16 mouse cellular contexts compared by ENCODE assay signal in the genomic region with DNA sequence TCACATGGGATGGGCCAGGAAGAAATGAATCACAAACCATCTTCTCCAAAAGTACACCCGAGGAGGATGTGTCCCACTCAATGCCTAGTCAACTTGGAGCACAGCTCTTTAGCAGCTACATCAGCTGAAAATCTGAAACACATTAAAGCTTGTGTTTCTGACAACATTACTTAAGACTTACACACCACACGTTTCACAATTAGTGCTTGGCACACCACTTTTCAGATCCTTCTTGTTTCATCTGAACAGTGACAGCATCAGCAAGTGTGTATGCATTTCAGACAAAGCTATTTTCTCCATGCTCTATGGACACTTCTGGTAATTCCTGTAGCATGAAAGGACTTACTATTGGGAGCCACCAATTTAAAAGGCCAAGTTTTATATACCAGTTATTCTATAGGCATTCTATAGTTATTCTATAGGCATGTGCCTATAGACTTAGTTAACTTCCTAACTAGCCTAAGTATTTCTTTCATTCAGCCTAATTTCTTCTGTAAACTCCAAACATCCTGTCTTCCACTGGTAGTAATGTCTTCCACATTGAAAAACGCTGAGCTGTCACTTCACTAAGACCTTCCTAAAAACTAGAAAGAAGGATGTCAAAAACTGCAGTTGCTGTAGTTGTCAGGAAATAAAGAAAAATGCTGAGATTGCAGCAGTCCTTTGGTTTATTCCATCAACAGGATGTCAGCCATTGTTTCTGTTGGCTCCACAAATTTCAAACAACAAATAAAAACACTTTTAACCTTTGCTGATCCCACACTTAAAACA. TPM values are rescaled to one million over a fixed set of nuclear protein-coding genes. Genes with fewer than 3 reads are reported as not detected.
DNase-seq lines count a peak whose midpoint lies in the region; ATAC-seq and TF ChIP-seq lines count a peak whose summit lies in the region.
"Had no signal": no experiment of that assay in that cellular context is flagged by ENCODE, and none has a peak within 500 bp of the region (broad histone marks: within the 10 kb centered on the region; RNA-seq: fewer than 3 reads in every experiment).

No protein-coding gene starts in this region.

- H3K9ac ChIP-seq in intestine, postnatal 0 days (ENCODE audit: low read depth, low read length) = no peak overlapping the region
- no peak overlapping the region for H3K9ac ChIP-seq in intestine, embryonic 15.5 days
- H3K9ac ChIP-seq in ES-E14 (ENCODE audit: insufficient read depth, low read depth, low read length, poor library complexity, severe bottlenecking) = no peak overlapping the region
- H3K9ac ChIP-seq: embryonic facial prominence, embryonic 13.5 days; forebrain, postnatal 0 days; stomach, embryonic 15.5 days had no signal

- TF ChIP-seq POLR2A in myocyte (IDR thresholded peaks at IDR 0.05; ENCODE audit: insufficient read length, low read depth) = no peak

- peaks cover 3% of the 10 kb centered on the region; the same call in 1 of the 2 replicates for H3K4me1 ChIP-seq in intestine, postnatal 0 days (replicated peaks; ENCODE audit: control insufficient read depth, insufficient read depth, low read length)
- H3K4me1 ChIP-seq in intestine, embryonic 15.5 days (replicated peaks) = peaks cover 10% of the 10 kb centered on the region
- H3K4me1 ChIP-seq in ES-E14 (ENCODE audit: control insufficient read depth in 2 of 2, insufficient read depth in 2 of 2, low read length in 2 of 2, poor library complexity in 1 of 2) = peaks cover 2 to 4% of the 10 kb centered on the region in 2 experiments; a peak in 1 of 4 replicates
- H3K4me1 ChIP-seq in brown adipose tissue, adult 24 weeks (ENCODE audit: control insufficient read depth, insufficient read depth, insufficient read length, low read length) = peaks cover 17% of the 10 kb centered on the region
- H3K4me1 ChIP-seq: limb, embryonic 10.5 days had no signal

- H3K9me3 ChIP-seq in intestine, postnatal 0 days (ENCODE audit: control insufficient read depth) = no peaks in the 10 kb centered on the region
- no peaks in the 10 kb centered on the region for H3K9me3 ChIP-seq in intestine, embryonic 15.5 days
- no peaks in the 10 kb centered on the region for H3K9me3 ChIP-seq in ES-E14 (ENCODE audit: control insufficient read depth, insufficient read depth, low read depth, low read length)
- H3K9me3 ChIP-seq: embryonic facial prominence, embryonic 13.5 days; G1E; limb, embryonic 10.5 days; stomach, embryonic 15.5 days had no signal

- no peak for ATAC-seq in intestine, postnatal 0 days
- ATAC-seq in intestine, embryonic 15.5 days = no peak
- ATAC-seq: forebrain, postnatal 0 days had no signal

- H3K27ac ChIP-seq in intestine, postnatal 0 days (ENCODE audit: low read depth, low read length) = peak overlapping the region; percentile 2; the same call in 1 of the 2 replicates
- H3K27ac ChIP-seq in intestine, embryonic 15.5 days = no peak overlapping the region
- no peak overlapping the region for H3K27ac ChIP-seq in ES-E14 (ENCODE audit: insufficient read depth, low read depth, low read length, poor library complexity, severe bottlenecking)
- H3K27ac ChIP-seq in brown adipose tissue, adult 24 weeks (replicated peaks; ENCODE audit: low read depth, low read length) = peak overlapping the region; percentile 75
- H3K27ac ChIP-seq: embryonic facial prominence, embryonic 13.5 days; limb, embryonic 10.5 days; stomach, embryonic 15.5 days had no signal

- WGBS in intestine, postnatal 0 days = 45% methylated on average over 3 of the region's 3 CpGs
- WGBS in intestine, embryonic 15.5 days = 67% methylated on average over 3 of the region's 3 CpGs

- H3K27me3 ChIP-seq in intestine, postnatal 0 days (replicated peaks; ENCODE audit: control insufficient read depth, insufficient read depth, low read length) = no peaks in the 10 kb centered on the region
- no peaks in the 10 kb centered on the region for H3K27me3 ChIP-seq in intestine, embryonic 15.5 days (replicated peaks)
- H3K27me3 ChIP-seq in myocyte (ENCODE audit: control insufficient read depth, insufficient read depth, insufficient read length) = no peaks in the 10 kb centered on the region
- H3K27me3 ChIP-seq: embryonic facial prominence, embryonic 13.5 days; stomach, embryonic 15.5 days had no signal

- no peak for TF ChIP-seq CTCF in intestine, postnatal 0 days (IDR thresholded peaks at IDR 0.05; ENCODE audit: low read depth)

- in situ Hi-C loops in ES-E14 (cut with MboI; ENCODE audit: low sequenced_read_pairs in 2 of 2, unreplicated experiment in 2 of 2) = no loop called here

- H3K36me3 ChIP-seq in intestine, postnatal 0 days (ENCODE audit: control insufficient read depth, insufficient read depth) = 0 out of 2 replicates have a peak, but pooled peaks cover 4% of the 10 kb centered on the region
- no peaks in the 10 kb centered on the region for H3K36me3 ChIP-seq in intestine, embryonic 15.5 days
- H3K36me3 ChIP-seq in ES-E14 (ENCODE audit: control insufficient read depth, insufficient read depth, low read length, poor library complexity, severe bottlenecking) (no peaks in the 10 kb centered on the region), myocyte (ENCODE audit: control insufficient read depth, insufficient read depth) (peaks cover 7% of the 10 kb centered on the region)
- H3K36me3 ChIP-seq: embryonic facial prominence, embryonic 13.5 days; stomach, embryonic 15.5 days had no signal

- no peak overlapping the region; the same call in 1 of the 2 replicates for H3K4me2 ChIP-seq in intestine, postnatal 0 days (replicated peaks; ENCODE audit: low read depth)
- no peak overlapping the region for H3K4me2 ChIP-seq in intestine, embryonic 15.5 days (replicated peaks)
- peak overlapping the region; percentile 15 for H3K4me2 ChIP-seq in myocyte (ENCODE audit: low read depth)
- H3K4me2 ChIP-seq: embryonic facial prominence, embryonic 13.5 days; stomach, embryonic 15.5 days had no signal

- no peak for DNase-seq in ES-E14 (ENCODE audit: low read depth, low spot score)
- no peak for DNase-seq in embryo, embryonic 11 days
- no peak for DNase-seq in ovary, postnatal 36 days (ENCODE audit: low spot score)
- DNase-seq: cerebellum, adult 9-11 months; forebrain, postnatal 0 days; kidney, adult 11 months; lung, postnatal 36 days; right cerebral cortex, postnatal 25 days had no signal

- H3K4me3 ChIP-seq in intestine, postnatal 0 days (ENCODE audit: low read depth, low read length) = no peak overlapping the region
- H3K4me3 ChIP-seq in intestine, embryonic 15.5 days (replicated peaks) = no peak overlapping the region
- no peak overlapping the region for H3K4me3 ChIP-seq in ES-E14 (ENCODE audit: insufficient read depth in 1 of 2, low read depth in 1 of 2, low read length in 2 of 2, poor library complexity in 1 of 2, severe bottlenecking in 1 of 2)
- no peak overlapping the region for H3K4me3 ChIP-seq in brown adipose tissue, adult 24 weeks (ENCODE audit: insufficient read depth, low read depth, low read length)
- H3K4me3 ChIP-seq in myocyte = no peak overlapping the region
- H3K4me3 ChIP-seq: embryonic facial prominence, embryonic 13.5 days; limb, embryonic 10.5 days; stomach, embryonic 15.5 days had no signal

- peaks cover 100% of the 10 kb centered on the region for H3K79me2 ChIP-seq in myocyte (ENCODE audit: control insufficient read depth, insufficient read depth)

- H3ac ChIP-seq in myocyte (ENCODE audit: control insufficient read depth, insufficient read length) = no peak overlapping the region

TF ChIP-seq in ES-E14, 5 proteins besides CTCF, POLR2A, EP300 and RAD21:
- no peak for TF ChIP-seq CHD2 (IDR thresholded peaks at IDR 0.05; ENCODE audit: low read depth, low read length)
- no peak for TF ChIP-seq HCFC1 (IDR thresholded peaks at IDR 0.05; ENCODE audit: borderline replicate concordance, insufficient read depth, low read length)
- TF ChIP-seq ZC3H11A (IDR thresholded peaks at IDR 0.05; ENCODE audit: borderline replicate concordance, low read depth, low read length) = no peak
- peak; percentile 72 for TF ChIP-seq MAFK (IDR thresholded peaks at IDR 0.05; ENCODE audit: insufficient read depth, low read depth, low read length)
- no peak for TF ChIP-seq ZNF384 (IDR thresholded peaks at IDR 0.05; ENCODE audit: low read depth, low read length)

TF ChIP-seq in myocyte, 11 proteins besides CTCF, POLR2A, EP300 and RAD21:
- TF ChIP-seq MYOD1 (IDR thresholded peaks at IDR 0.05; ENCODE audit: control insufficient read depth in 1 of 3, insufficient read length in 2 of 3, low read depth in 2 of 3) = no peak
- TF ChIP-seq E2F4 (IDR thresholded peaks at IDR 0.05; ENCODE audit: insufficient read depth) = no peak
- TF ChIP-seq POLR2AphosphoS2 (IDR thresholded peaks at IDR 0.05; ENCODE audit: insufficient read length, low read depth) = no peak
- no peak for TF ChIP-seq USF1 (IDR thresholded peaks at IDR 0.05; ENCODE audit: low read depth)
- no peak for TF ChIP-seq MAX (IDR thresholded peaks at IDR 0.05; ENCODE audit: low read depth)
- TF ChIP-seq CEBPB (IDR thresholded peaks at IDR 0.05; ENCODE audit: insufficient read depth, poor library complexity, severe bottlenecking) = no peak
- TF ChIP-seq MYOG (IDR thresholded peaks at IDR 0.05; ENCODE audit: control insufficient read depth in 1 of 3, insufficient read depth in 1 of 3, insufficient read length in 2 of 3, low read depth in 2 of 3) = no peak
- TF ChIP-seq REST (IDR thresholded peaks at IDR 0.05; ENCODE audit: insufficient read depth, insufficient read length) = no peak
- no peak for TF ChIP-seq SRF (IDR thresholded peaks at IDR 0.05; ENCODE audit: control insufficient read depth, insufficient read length, low read depth)
- no peak for TF ChIP-seq TCF3 (IDR thresholded peaks at IDR 0.05; ENCODE audit: insufficient read length, low read depth)
- no peak for TF ChIP-seq TCF12 (IDR thresholded peaks at IDR 0.05; ENCODE audit: insufficient read depth, poor library complexity, severe bottlenecking)

RNA-seq across cellular contexts. Expression of a gene that starts 11.5 kb away (rescaled TPM):
- polyA plus RNA-seq in intestine, postnatal 0 days (2015; fragmentation: Nextera tagmentation; extraction: Ambion mirVana) = 87.3 and 95.2 TPM in 2 replicates
- polyA plus RNA-seq in intestine, embryonic 15.5 days (2015; fragmentation: Nextera tagmentation; extraction: Ambion mirVana) = 134 and 135 TPM in 2 replicates
- 106 and 176 TPM in 2 replicates for total RNA-seq in ES-E14 (2012; rRNA removed)
- 106 and 155 TPM in 2 replicates for polyA plus RNA-seq in brown adipose tissue, adult 24 weeks (2012; ENCODE audit: insufficient read depth, insufficient read length, missing spikeins)
- 86.1 TPM for polyA plus RNA-seq in myocyte (2012; fragmentation: generic; extraction: Trizol)

Comparison
In these comparisons a context has a peak if more than half of its experiments do, and no peak if none do; other contexts are left out.
1. H3K27ac ChIP-seq: peak in intestine, postnatal 0 days (single experiment) and brown adipose tissue, adult 24 weeks (single experiment); none in intestine, embryonic 15.5 days (single experiment) and ES-E14 (single experiment).